In genomic region chrX:158652226-158652625, GRCm38 (mm10) we compare ENCODE assay signal across 13 mouse cellular contexts.
DNase-seq lines count a peak whose midpoint lies in the region; ATAC-seq lines count a peak whose summit lies in the region.
"Had no signal": no experiment of that assay in that cellular context is flagged by ENCODE, and none has a peak within 500 bp of the region (broad histone marks: within the 10 kb centered on the region; RNA-seq: fewer than 3 reads in every experiment).

No protein-coding gene starts in this region.

- no peak overlapping the region for H3K9ac ChIP-seq in hindbrain, embryonic 15.5 days
- H3K9ac ChIP-seq: heart, embryonic 12.5 days; liver, embryonic 14.5 days had no signal

- no peaks in the 10 kb centered on the region for H3K27me3 ChIP-seq in hindbrain, embryonic 15.5 days
- no peaks in the 10 kb centered on the region for H3K27me3 ChIP-seq in hindbrain, embryonic 10.5 days (ENCODE audit: insufficient read depth, poor library complexity, severe bottlenecking)
- H3K27me3 ChIP-seq: heart, embryonic 12.5 days had no signal

- no peak for DNase-seq in hindbrain, embryonic 10.5 days (ENCODE audit: low spot score)
- peak; percentile 7 for DNase-seq in adrenal gland, postnatal 25 days
- DNase-seq in cerebellum, adult 8-10 months: peak; percentile 77
- peak; percentile 25 to 30 for DNase-seq in layer of hippocampus, postnatal 36 days
- DNase-seq in kidney, adult 8-10 months: no peak
- DNase-seq: embryo, embryonic 11 days; kidney, postnatal 14 days; right cerebral cortex, adult 18-20 months had no signal

- no peak overlapping the region for H3K27ac ChIP-seq in hindbrain, embryonic 15.5 days (replicated peaks)
- no peak overlapping the region for H3K27ac ChIP-seq in hindbrain, embryonic 10.5 days
- H3K27ac ChIP-seq: liver, embryonic 14.5 days; macrophage had no signal

- H3K36me3 ChIP-seq in hindbrain, embryonic 15.5 days: no peaks in the 10 kb centered on the region
- no peaks in the 10 kb centered on the region for H3K36me3 ChIP-seq in hindbrain, embryonic 10.5 days
- H3K36me3 ChIP-seq: heart, embryonic 12.5 days had no signal

- H3K4me3 ChIP-seq in hindbrain, embryonic 15.5 days: no peak overlapping the region
- H3K4me3 ChIP-seq in hindbrain, embryonic 10.5 days: no peak overlapping the region
- H3K4me3 ChIP-seq: heart, embryonic 12.5 days had no signal

- H3K9me3 ChIP-seq in hindbrain, embryonic 15.5 days: no peaks in the 10 kb centered on the region
- H3K9me3 ChIP-seq in hindbrain, embryonic 10.5 days: no peaks in the 10 kb centered on the region
- H3K9me3 ChIP-seq: heart, embryonic 12.5 days had no signal

- H3K4me2 ChIP-seq in hindbrain, embryonic 15.5 days: no peak overlapping the region
- H3K4me2 ChIP-seq: heart, embryonic 12.5 days had no signal

- H3K4me1 ChIP-seq in hindbrain, embryonic 15.5 days (replicated peaks): no peaks in the 10 kb centered on the region
- H3K4me1 ChIP-seq in hindbrain, embryonic 10.5 days (replicated peaks): no peaks in the 10 kb centered on the region
- H3K4me1 ChIP-seq: heart, embryonic 12.5 days had no signal

- WGBS in hindbrain, embryonic 15.5 days: 74% methylated on average over 4 of the region's 4 CpGs
- 86% methylated on average over 4 of the region's 4 CpGs for WGBS in hindbrain, embryonic 10.5 days

- peak; percentile 75 for ATAC-seq in hindbrain, embryonic 15.5 days (ENCODE audit: low FRiP score, low read depth)
- ATAC-seq in erythroid progenitor cell, adult 5-6 weeks (replicated peaks; ENCODE audit: low FRiP score, poor library complexity, severe bottlenecking): no peak

Comparison
In these comparisons a context has a peak if more than half of its experiments do, and no peak if none do; other contexts are left out.
1. DNase-seq: peak in adrenal gland, postnatal 25 days (single experiment), cerebellum, adult 8-10 months (single experiment) and layer of hippocampus, postnatal 36 days (2 of 2); none in hindbrain, embryonic 10.5 days (single experiment) and kidney, adult 8-10 months (0 of 2).